Mouse (Mus musculus) forebrain, embryonic 15.5 days (tissue): Measurements from ENCODE around the gene Etnppl. TPM values are rescaled to one million over a fixed set of nuclear protein-coding genes. Genes with fewer than 3 reads are reported as not detected.
A peak's percentile ranks its signal among the peaks of the same experiment; 100 is the strongest.

Source experiments
- ATAC-seq: fragments of 200-750 bp; cut with Nextera tagmentation; replicated peaks from 2 replicates; pipeline ENCODE4 v1.8.0; 2017; ENCODE audit warnings: mild to moderate bottlenecking, moderate TSS enrichment, moderate library complexity
- H3K27ac ChIP-seq: fragments of 300-500 bp; sonication (generic); replicated peaks from 2 replicates; pipeline ENCODE4 v1.5.1; 2015; ENCODE audit warnings: mild to moderate bottlenecking, inconsistent platforms
- H3K27me3 ChIP-seq: fragments of 300-500 bp; sonication (generic); 2 replicates; pipeline ENCODE4 v1.6.1; 2015; ENCODE audit warnings: inconsistent platforms
- H3K36me3 ChIP-seq: fragments of 300-500 bp; sonication (generic); 2 replicates; pipeline ENCODE4 v1.6.1; 2015; ENCODE audit warnings: mild to moderate bottlenecking, inconsistent platforms
- H3K4me1 ChIP-seq: fragments of 300-500 bp; sonication (generic); 2 replicates; pipeline ENCODE4 v1.6.1; 2015; ENCODE audit warnings: inconsistent platforms
- H3K4me2 ChIP-seq: fragments of 300-500 bp; sonication (generic); replicated peaks from 2 replicates; pipeline ENCODE4 v1.6.1; 2015; ENCODE audit warnings: mild to moderate bottlenecking, inconsistent platforms
- H3K4me3 ChIP-seq: fragments of 300-500 bp; sonication (generic); 2 replicates; pipeline ENCODE4 v1.5.1; 2015; ENCODE audit warnings: mild to moderate bottlenecking, inconsistent platforms
- H3K9ac ChIP-seq: fragments of 300-500 bp; sonication (generic); replicated peaks from 2 replicates; pipeline ENCODE4 v1.6.1; 2015; ENCODE audit warnings: mild to moderate bottlenecking, inconsistent platforms
- H3K9me3 ChIP-seq: fragments of 300-500 bp; sonication (generic); 2 replicates; pipeline ENCODE4 v1.6.1; 2016; ENCODE audit warnings: inconsistent platforms
- WGBS: fragments of 180-500 bp; shearing (Covaris S2); methylation state at CpG from one replicate; pipeline ENCODE4 v1.1.7; 2015; ENCODE audit warnings: mixed read lengths; 5-methylcytosine and 5-hydroxymethylcytosine counted together
- polyA plus RNA-seq: library from polyadenylated mRNA; unstranded; fragments of >200 nt; fragmentation: Nextera tagmentation; extraction: Ambion mirVana; gene quantifications from 2 replicates; pipeline ENCODE4 v1.2.1, GENCODE M21; 2015

Gene Etnppl
- polyA plus RNA-seq: not detected in 2 replicates

GRCm38 (mm10) chr3:130617439-130617898 is at the start of gene Etnppl:
Etnppl (plus strand) TSS chr3:130617448.
- Histone ChIP-seq H3K9me3 (no peaks in the 10 kb centered on the region), H3K36me3 (no peaks in the 10 kb centered on the region), H3K27me3 (no peaks in the 10 kb centered on the region), H3K9ac (no peak within 1 kb of the TSS), H3K4me2 (peak within 1 kb of the TSS; percentile 28), H3K27ac (no peak within 1 kb of the TSS), H3K4me1 (peaks cover 8% of the 10 kb centered on the region; the same call in 1 of the 2 replicates), H3K4me3 (no peak within 1 kb of the TSS)
- 0 out of 2 replicates have a peak, but pooled peaks have one; percentile 55 for ATAC-seq
- WGBS: 5% methylated on average over 10 of the region's 10 CpGs

GRCm38 (mm10) chr3:130568331-130569095 is 48.7 kb upstream of the Etnppl start:
- Histone ChIP-seq H3K27me3 (no peaks in the 10 kb centered on the region), H3K9me3 (no peaks in the 10 kb centered on the region), H3K36me3 (no peaks in the 10 kb centered on the region), H3K4me2 (no peak overlapping the region), H3K9ac (no peak overlapping the region), H3K4me3 (no peak overlapping the region), H3K27ac (no peak overlapping the region), H3K4me1 (no peaks in the 10 kb centered on the region)
- ATAC-seq: no peak
- 78% methylated on average over 16 of the region's 16 CpGs for WGBS

GRCm38 (mm10) chr3:130573243-130573642 is 44.0 kb upstream of the Etnppl start:
- H3K27me3 ChIP-seq: no peaks in the 10 kb centered on the region
- H3K27ac ChIP-seq: no peak overlapping the region
- ATAC-seq: no peak
- no peaks in the 10 kb centered on the region for H3K4me1 ChIP-seq
- H3K4me3 ChIP-seq: no peak overlapping the region
- H3K4me2 ChIP-seq: no peak overlapping the region
- no peaks in the 10 kb centered on the region for H3K36me3 ChIP-seq
- H3K9ac ChIP-seq: no peak overlapping the region
- 70% methylated on average over 5 of the region's 5 CpGs for WGBS
- H3K9me3 ChIP-seq: no peaks in the 10 kb centered on the region

GRCm38 (mm10) chr3:130574652-130575051 is 42.6 kb upstream of the Etnppl start:
- H3K4me3 ChIP-seq: no peak overlapping the region
- WGBS: 24% methylated on average over 5 of the region's 5 CpGs
- H3K9ac ChIP-seq: no peak overlapping the region
- no peaks in the 10 kb centered on the region for H3K4me1 ChIP-seq
- H3K9me3 ChIP-seq: no peaks in the 10 kb centered on the region
- no peaks in the 10 kb centered on the region for H3K27me3 ChIP-seq
- H3K4me2 ChIP-seq: no peak overlapping the region
- H3K27ac ChIP-seq: no peak overlapping the region
- no peaks in the 10 kb centered on the region for H3K36me3 ChIP-seq
- ATAC-seq: 0 out of 2 replicates have a peak, but pooled peaks have one; percentile 16

- Histone ChIP-seq H3K36me3 (no peaks in the 10 kb centered on the region), H3K9ac (no peak overlapping the region), H3K4me3 (no peak overlapping the region), H3K4me2 (no peak overlapping the region), H3K27ac (no peak overlapping the region), H3K9me3 (no peaks in the 10 kb centered on the region), H3K27me3 (no peaks in the 10 kb centered on the region), H3K4me1 (no peaks in the 10 kb centered on the region)
- no peak for ATAC-seq
- 61% methylated on average over 6 of the region's 6 CpGs for WGBS
Observed at GRCm38 (mm10) chr3:130576683-130577082, 40.6 kb upstream of the Etnppl start.

- ATAC-seq: no peak
- H3K27me3 ChIP-seq: no peaks in the 10 kb centered on the region
- no peaks in the 10 kb centered on the region for H3K9me3 ChIP-seq
- WGBS: 72% methylated on average over 17 of the region's 17 CpGs
- no peaks in the 10 kb centered on the region for H3K36me3 ChIP-seq
- H3K9ac ChIP-seq: no peak overlapping the region
- no peak overlapping the region for H3K4me3 ChIP-seq
- no peaks in the 10 kb centered on the region for H3K4me1 ChIP-seq
- H3K27ac ChIP-seq: no peak overlapping the region
- no peak overlapping the region for H3K4me2 ChIP-seq
Observed at GRCm38 (mm10) chr3:130579501-130579900, 37.7 kb upstream of the Etnppl start.

GRCm38 (mm10) chr3:130581577-130581976 is 35.7 kb upstream of the Etnppl start:
- no peak overlapping the region for H3K4me3 ChIP-seq
- H3K27ac ChIP-seq: no peak overlapping the region
- no peak for ATAC-seq
- no peaks in the 10 kb centered on the region for H3K27me3 ChIP-seq
- H3K36me3 ChIP-seq: no peaks in the 10 kb centered on the region
- 78% methylated on average over 2 of the region's 2 CpGs for WGBS
- H3K4me1 ChIP-seq: no peaks in the 10 kb centered on the region
- no peaks in the 10 kb centered on the region for H3K9me3 ChIP-seq
- no peak overlapping the region for H3K9ac ChIP-seq
- H3K4me2 ChIP-seq: no peak overlapping the region

GRCm38 (mm10) chr3:130582903-130583664 is 34.2 kb upstream of the Etnppl start:
- Histone ChIP-seq H3K27me3 (no peaks in the 10 kb centered on the region), H3K4me2 (no peak overlapping the region), H3K36me3 (no peaks in the 10 kb centered on the region), H3K9me3 (no peaks in the 10 kb centered on the region), H3K9ac (no peak overlapping the region), H3K4me3 (no peak overlapping the region), H3K4me1 (no peaks in the 10 kb centered on the region), H3K27ac (no peak overlapping the region)
- 79% methylated on average over 13 of the region's 13 CpGs for WGBS
- no peak for ATAC-seq

- H3K27ac ChIP-seq: no peak overlapping the region
- H3K4me2 ChIP-seq: no peak overlapping the region
- no peak overlapping the region for H3K9ac ChIP-seq
- H3K36me3 ChIP-seq: no peaks in the 10 kb centered on the region
- no peaks in the 10 kb centered on the region for H3K9me3 ChIP-seq
- no peak overlapping the region for H3K4me3 ChIP-seq
- no peaks in the 10 kb centered on the region for H3K27me3 ChIP-seq
- H3K4me1 ChIP-seq: no peaks in the 10 kb centered on the region
- 68% methylated on average over 7 of the region's 7 CpGs for WGBS
- no peak for ATAC-seq
Observed at GRCm38 (mm10) chr3:130584007-130584406, 33.2 kb upstream of the Etnppl start.

GRCm38 (mm10) chr3:130595050-130595449 is 22.2 kb upstream of the Etnppl start:
- 92% methylated on average over 8 of the region's 8 CpGs for WGBS
- no peaks in the 10 kb centered on the region for H3K9me3 ChIP-seq
- ATAC-seq: no peak

GRCm38 (mm10) chr3:130601491-130601890 is 15.8 kb upstream of the Etnppl start:
- H3K36me3 ChIP-seq: no peaks in the 10 kb centered on the region
- H3K4me1 ChIP-seq: no peaks in the 10 kb centered on the region
- ATAC-seq: no peak
- 77% methylated on average over 10 of the region's 10 CpGs for WGBS
- H3K4me2 ChIP-seq: no peak overlapping the region
- H3K27me3 ChIP-seq: no peaks in the 10 kb centered on the region
- no peak overlapping the region for H3K27ac ChIP-seq
- no peak overlapping the region for H3K4me3 ChIP-seq
- H3K9me3 ChIP-seq: no peaks in the 10 kb centered on the region
- H3K9ac ChIP-seq: no peak overlapping the region

More at GRCm38 (mm10) chr3:130595050-130595449, 22.2 kb upstream of the Etnppl start:
- no peak overlapping the region for H3K27ac ChIP-seq
- H3K4me2 ChIP-seq: no peak overlapping the region
- H3K4me3 ChIP-seq: no peak overlapping the region
- H3K4me1 ChIP-seq: no peaks in the 10 kb centered on the region
- no peaks in the 10 kb centered on the region for H3K36me3 ChIP-seq
- no peaks in the 10 kb centered on the region for H3K27me3 ChIP-seq
- no peak overlapping the region for H3K9ac ChIP-seq

- 83% methylated on average over 2 of the region's 2 CpGs for WGBS
Observed at GRCm38 (mm10) chr3:130607924-130608323, 9.3 kb upstream of the Etnppl start.

More at GRCm38 (mm10) chr3:130607924-130608323, 9.3 kb upstream of the Etnppl start:
- Histone ChIP-seq H3K27ac (no peak overlapping the region), H3K27me3 (no peaks in the 10 kb centered on the region), H3K4me1 (no peaks in the 10 kb centered on the region), H3K9ac (no peak overlapping the region), H3K4me2 (no peak overlapping the region), H3K4me3 (no peak overlapping the region), H3K9me3 (no peaks in the 10 kb centered on the region), H3K36me3 (no peaks in the 10 kb centered on the region)
- ATAC-seq: no peak
